Mouse (Mus musculus) left cerebral cortex, adult 18-20 months (tissue): Measurements from ENCODE around the gene Tns1. TPM values are rescaled to one million over a fixed set of nuclear protein-coding genes. Genes with fewer than 3 reads are reported as not detected.
"Not testable (repeated sequence)": the region's sequence is repeated elsewhere in the genome, so short reads cannot be mapped to it uniquely, and the experiment has no call there.

Source experiments
- DNase-seq, 2 experiments: peaks; one replicate each; pipeline ENCODE4 v3.0.0; 2021 to 2022; ENCODE audit warnings: low spot score in 2 of 2, mixed read lengths in 1 of 2
- total RNA-seq, 2 experiments: library from RNA; stranded (reverse); gene quantifications; 2 replicates each; pipeline ENCODE4 v1.2.3; 2021

The Tns1 gene
- total RNA-seq, 2 experiments from 2014 or later: 36.7 to 39.6 TPM

DNA sequence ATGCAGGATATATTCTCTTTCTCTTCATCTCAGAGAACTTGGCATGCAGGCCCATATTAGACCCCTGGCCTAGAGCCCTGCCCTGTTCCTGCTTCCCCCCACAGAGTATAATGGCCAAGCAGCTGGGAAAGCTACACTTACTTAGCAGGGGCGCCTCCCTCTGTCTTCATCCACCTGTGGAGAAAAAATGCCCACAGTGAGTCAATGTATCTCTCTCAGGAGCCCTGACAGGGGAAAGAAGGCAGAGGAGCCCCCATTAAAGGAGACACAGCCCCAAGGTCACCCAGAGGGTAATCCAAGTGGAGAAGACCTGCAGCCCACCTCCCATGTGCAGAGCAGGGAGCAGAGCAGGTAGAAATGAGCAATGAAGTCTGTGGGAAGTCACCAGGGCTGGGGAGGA lies 208.0 kb downstream of the Tns1 start:
- no peak for DNase-seq

DNA sequence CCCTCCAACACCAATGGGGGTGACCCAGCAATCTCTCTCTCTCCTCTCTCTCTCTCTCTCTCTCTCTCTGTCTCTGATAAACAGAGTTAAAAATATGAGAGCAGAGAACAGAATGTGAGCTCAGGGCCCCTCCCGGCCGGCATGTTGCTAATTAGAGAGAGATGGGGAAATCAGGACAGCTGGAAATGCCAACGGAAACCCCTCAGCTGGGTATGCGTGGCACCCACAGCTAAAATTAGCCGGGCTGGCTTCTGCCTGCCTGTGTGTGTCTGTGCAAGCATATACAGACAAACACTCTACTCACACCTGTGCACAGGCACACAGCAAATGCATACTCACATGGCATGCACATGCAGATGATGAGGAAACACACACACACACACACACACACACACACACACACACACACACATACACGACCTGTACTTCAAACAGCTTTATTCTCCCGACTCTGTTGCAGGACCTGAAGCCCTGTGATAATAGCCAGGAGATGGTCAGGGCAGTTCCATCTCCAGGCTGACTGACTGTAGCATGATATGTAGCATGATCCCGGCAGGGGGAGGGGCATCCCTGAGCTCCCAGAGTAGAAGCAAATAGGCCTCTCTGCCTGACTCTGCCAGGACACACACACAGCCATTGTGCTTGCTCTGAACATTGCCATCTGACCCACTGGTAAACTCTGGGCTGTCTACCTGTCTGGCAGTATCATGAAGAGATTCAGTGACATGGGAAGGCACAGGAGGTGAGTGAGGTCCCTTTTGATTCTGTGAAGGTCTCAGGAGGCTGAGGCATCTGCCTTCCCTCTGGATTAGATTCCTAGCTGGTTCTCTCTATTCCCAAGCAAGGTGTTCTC lies 208.8 kb downstream of the Tns1 start:
- DNase-seq: peak; percentile 30 to 43

DNA sequence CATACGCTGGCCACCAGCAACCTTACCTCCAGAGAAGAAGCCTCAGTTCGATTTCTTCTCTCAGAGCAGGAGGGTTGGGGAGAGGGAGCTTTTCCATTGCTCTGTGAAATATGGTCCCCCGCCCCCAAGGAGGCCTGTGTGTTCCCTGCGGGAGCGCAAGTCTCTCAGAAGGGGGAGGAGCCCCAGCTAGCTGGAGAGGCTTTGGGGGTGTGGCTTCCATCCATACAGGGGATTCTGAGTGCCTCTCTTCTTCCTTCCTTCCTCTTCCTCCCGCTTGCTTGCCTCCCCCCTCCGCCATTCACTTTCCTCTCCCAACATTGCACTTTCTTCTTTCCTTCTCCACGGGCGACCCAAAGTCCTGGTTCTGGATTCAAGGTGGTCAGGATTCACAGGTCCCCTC lies 210.2 kb downstream of the Tns1 start:
- no peak for DNase-seq

DNA sequence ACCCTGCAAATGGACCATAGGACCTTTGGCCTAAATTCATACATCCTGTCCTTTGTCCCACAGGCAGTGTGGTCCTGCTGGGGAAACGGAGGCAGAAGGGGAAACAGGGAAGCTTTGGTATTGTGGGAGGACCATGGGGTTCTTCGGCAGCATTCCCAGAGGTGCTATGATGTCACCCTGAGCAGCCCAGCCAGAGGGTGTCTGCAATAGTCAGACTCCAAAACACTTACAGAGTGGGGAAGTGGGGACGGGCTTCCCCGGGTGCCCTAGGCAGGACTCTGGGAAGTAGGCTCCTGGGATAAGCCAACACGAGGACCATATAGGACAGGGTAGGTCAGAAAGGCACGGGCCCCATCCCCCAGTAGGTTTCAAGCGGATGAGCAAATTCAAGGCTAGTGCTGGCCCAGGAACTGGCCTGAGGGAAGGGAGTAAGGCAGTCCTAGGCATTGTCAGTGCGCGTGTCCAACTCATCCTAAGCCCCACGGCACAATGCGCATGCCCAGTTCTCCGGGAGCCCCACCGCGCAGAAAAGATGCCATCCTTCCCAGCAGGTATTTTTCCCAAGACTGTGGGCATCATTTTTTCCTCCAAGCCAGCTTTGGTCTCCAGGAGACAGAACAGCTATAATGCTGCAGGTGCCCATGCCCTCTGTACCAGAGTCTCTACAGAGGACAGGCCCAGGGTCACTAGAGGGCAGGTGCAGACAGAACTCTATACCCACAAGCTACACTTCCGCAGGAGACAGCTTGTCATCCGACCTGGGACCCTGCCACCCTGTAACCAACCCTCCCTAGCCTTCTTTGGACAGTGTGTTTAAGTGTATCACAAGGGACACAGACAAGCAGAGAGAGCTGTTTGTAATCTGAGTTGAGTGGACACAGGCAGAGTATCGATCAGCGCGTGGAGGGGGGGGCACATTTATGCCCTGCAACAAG lies 210.9 kb downstream of the Tns1 start:
- no peak for DNase-seq

DNA sequence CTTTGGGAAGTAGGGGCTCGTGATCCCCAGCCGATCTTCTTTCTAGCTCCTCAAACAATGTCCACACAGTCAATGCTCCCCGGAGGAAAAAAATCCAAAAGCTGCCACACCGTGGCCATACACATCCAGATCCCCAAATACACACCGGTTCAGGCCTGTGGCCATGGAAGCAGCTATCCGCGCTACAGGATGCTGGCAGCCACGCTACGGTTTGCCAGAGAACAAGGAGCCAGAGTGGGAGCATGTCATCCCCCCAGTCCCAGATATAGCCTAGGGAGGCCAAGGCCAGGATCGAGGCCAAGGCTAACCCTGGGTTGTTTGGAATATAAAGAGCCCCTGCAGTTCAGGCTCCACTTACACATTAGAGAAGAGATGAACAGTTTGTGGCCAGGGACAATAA lies 211.8 kb downstream of the Tns1 start:
- DNase-seq: no peak

DNA sequence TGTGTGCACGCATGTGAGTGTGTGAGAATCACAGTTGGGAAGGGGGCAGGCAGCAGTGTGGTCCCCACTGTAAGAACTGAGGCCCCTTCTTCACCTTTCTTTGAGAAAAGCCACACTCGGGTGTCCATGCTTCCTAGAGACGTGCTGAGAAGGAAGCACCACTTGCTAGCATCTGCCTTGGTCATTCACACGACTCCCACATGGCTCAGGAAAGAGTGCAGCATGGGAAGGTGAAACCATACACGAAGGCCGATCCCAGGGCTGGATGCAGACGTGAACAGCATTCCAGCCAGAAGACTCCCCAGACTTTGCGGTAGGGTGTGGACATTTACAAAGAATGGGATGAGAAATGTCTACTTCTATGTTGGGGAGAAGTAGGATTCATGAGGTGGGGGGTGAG lies 212.3 kb downstream of the Tns1 start:
- DNase-seq: no peak

DNA sequence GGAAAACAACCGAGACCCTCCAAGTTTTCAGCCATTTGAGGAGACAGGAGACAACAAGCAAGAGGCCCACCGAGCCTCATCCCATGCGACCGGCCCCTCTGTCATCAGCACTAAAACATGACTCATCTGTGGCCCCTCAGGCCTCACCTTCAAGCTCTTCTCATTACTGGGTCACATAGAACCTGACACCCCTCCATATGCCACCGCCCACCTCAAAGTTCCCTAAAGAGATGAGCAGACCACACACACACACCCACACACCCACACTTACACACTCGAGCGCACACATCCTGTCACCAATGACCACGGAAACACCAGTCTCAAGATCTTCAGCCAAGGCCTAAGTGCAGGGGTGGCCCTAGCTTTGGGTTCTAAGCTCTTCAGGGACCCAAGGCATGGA lies 213.5 kb downstream of the Tns1 start:
- DNase-seq: no peak

DNA sequence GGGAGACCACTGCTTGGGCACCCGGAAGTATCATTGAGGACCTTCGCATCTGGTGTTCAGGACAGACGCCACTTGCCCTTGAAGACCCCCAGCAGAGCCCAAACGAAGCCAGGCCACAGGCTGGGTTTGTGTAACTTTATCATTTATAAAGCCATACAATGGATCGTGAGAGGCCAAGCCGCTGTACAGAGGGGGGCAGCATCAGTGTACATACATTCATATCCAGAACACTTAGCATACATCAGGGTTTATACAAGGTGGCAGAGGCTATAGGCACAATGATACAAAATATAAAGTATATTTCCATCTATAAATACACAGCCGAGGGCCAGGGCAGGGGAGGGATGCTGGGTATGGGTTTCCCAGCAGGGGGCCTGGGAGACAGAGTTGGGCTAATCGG lies 214.1 kb downstream of the Tns1 start:
- no peak for DNase-seq

DNA sequence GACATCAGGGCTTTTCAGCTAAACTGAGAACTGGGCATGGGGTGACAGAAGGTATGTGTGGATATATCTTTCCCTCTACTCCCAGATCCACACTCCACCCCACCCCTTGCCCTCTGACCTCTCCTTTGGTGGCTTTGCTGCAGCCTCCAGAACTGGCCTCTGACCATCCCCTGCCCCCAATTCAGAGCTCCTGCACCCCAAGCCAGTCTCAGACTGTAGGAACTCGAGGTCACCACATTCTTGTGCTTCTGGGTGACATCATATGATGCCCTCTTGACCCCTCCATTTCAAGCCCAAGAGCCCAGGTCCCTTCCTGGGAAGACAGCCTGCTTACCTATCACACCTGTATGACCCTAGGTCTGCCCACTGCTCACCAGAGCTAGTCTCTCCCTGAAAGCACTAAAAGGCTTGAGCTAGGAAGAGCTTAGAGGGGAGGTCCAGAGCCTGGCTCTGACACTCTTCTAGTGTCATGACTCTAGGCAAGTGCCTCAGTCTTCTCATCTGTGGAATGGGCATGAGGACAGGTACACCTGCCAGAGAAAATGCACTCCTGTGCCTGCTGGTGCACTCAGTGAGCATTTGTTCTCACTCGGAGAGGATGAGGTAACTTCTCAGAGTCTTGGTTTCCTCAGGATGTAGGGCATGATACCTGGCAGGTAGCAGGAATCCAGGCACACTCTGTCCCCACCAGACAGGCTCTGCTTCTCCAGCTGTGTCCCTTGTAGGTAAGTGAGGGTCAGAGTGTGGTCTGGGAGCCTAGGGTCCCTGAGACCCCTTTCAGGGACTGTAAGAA lies 214.9 kb downstream of the Tns1 start:
- no peak for DNase-seq

DNA sequence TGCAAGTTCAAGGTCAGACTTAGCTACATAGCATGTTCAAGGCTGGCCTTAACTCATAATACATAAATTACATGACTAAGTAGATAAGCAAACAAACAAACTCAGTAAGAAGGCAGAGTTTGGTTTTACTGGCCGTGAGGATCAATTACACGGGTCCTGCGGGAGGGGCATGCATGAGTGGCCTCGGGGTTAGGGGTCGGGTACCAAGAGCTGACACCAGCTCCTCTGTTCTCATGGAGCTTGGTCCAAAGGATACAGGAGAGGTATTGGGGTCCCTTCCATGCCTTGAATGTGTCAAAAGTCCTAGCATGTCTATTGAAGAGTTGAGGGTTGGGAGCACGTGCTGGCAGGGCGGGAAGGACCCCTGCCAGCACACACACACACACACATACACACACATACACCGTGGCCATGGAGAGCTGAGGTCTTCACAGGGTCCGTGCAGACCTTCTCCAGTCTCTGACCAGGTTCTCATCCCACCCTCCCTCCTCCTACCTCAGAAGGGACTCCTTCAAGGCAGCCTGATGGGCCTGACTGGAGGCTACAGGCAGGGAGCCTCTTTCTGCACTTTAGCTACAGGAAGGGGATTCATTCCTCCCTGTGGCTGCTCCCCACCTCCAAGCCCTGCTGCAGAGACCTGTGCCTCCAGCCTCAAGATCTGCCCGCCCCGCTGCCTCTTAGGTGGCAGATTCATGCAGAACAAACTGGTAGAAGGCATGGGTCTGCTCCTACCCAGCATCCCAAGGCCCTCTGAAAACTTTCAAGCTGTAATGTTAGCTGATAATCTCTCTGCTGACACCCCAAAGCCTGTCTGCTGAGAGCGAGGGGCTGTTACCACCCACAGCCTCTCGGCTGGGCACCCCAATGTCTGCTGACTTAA lies 215.9 kb downstream of the Tns1 start:
- no peak for DNase-seq

DNA sequence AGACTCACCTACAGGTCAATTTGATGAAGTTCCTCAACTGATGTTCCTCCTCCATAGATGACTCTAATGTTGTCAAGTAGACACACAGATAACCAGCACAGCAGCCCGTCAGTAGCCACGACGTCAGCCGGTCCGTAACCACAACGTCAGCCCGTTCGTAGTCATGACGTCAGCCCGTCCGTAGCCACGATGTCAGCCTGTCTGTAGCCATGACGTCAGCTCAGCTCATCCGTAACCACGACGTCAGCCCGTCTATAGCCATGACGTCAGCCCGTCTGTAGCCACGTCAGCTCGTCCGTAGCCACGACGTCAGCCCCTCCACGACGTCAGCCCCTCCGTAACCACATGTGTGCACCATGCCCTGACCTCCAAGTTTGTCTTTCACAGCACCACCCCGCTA lies 217.1 kb downstream of the Tns1 start:
- no peak for DNase-seq

DNA sequence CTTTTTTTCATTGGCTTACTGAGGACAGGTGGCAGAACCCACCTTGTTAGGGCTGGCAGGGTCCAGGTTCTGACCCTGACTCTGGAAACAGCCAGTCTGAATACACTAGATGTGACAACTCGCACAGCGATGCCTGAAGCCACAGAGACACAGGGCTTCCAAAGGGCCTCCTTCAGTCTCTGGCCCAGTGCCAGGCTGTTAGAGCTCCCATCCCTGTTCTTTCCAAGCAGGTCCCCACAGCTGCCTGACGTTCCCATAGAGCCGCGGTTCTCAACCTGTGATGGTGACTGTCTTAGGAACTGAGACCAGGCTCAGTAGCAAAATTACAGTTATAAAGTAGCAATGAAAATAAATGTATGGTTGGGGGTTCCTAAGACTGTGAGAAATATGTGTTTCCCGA lies 217.9 kb downstream of the Tns1 start:
- DNase-seq: no peak

DNA sequence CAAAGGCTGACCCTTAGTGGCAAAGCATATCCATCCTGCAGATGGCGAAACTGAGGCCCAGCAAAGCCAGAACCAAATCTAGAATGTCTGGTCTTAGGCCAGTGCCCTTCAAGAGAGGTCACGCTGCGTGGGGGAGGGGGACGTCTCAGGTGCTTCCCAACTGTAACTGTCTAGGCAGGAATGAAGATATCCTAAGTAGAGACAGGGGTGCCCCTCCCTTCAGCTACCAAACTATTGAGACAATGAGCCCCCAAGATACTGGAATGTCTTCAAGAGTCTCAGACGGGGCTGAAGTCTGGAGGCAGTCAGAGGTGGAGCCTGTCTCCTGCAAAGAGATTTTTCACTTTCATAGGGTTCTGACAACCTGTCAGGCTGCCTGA lies 218.4 kb downstream of the Tns1 start:
- DNase-seq: no peak

DNA sequence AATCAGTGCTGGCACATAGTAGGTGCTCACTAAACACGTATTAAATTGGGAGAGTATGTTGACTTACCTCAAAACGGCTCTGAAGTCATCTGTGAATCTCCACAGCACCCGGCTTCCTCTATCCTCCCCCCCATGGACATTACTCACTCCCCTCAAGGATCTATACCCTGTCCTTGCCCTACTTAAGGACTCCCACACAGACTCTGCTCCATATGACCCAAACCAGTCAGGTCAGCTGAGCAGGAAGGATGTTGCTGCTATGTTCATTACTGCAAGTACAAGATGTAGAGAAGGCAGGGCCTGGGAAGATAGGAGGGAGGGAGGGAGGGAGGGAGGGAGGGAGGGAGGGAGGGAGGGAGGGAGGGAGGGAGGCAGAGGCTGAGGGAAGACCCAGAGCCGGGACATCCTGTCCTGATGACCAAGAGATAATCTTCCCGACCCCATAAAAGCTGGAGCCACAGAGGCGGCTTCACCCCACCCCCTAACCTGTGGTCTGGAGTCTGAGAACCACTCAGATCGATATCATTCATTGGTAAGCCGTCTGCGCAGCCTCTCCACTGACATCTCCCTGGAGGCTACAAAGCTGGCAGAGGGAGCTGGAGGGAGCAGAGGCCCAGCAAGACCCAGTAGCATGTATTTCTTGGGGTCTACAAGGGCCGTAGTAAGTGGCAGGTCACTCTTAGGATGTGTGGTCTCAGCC lies 219.0 kb downstream of the Tns1 start:
- DNase-seq: no peak

DNA sequence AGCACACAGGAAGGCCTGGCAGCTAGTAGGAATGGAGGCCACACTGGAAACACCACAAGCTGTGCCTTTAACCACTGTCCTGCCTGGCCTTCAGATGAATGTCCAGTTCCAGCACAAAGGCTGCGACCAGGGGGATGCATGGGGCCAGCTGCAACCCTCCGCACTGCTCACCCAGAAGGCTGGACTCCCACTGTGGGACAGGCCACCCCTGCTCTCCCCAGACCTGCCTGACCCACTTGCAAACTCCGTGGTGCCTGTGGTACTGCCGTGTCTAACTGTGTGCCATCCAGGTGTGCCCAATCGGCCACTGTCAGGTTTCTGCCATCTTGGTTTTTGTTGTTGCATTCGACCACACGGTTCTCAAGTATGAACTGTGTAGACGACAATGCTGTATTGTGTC lies 219.6 kb downstream of the Tns1 start:
- DNase-seq: no peak

DNA sequence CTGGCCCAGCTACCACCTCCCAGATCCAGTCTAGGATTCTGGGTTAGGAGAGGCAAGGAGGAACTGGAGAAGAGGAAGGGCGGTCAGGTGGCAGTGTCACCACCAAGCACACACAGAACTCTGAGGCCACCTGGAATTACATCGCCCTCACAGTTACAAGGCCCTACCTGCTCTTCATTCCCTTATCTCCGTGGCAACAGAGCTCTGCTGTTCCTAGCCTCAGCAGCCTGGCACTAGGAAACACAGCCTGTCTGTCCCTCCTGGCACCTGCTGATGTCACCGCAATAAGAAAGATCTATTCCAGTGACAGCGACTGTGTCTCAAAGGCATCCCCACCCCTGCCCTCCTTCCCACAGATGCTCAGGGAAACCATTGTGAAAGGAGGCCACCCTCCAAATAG lies 221.2 kb downstream of the Tns1 start:
- no peak for DNase-seq

DNA sequence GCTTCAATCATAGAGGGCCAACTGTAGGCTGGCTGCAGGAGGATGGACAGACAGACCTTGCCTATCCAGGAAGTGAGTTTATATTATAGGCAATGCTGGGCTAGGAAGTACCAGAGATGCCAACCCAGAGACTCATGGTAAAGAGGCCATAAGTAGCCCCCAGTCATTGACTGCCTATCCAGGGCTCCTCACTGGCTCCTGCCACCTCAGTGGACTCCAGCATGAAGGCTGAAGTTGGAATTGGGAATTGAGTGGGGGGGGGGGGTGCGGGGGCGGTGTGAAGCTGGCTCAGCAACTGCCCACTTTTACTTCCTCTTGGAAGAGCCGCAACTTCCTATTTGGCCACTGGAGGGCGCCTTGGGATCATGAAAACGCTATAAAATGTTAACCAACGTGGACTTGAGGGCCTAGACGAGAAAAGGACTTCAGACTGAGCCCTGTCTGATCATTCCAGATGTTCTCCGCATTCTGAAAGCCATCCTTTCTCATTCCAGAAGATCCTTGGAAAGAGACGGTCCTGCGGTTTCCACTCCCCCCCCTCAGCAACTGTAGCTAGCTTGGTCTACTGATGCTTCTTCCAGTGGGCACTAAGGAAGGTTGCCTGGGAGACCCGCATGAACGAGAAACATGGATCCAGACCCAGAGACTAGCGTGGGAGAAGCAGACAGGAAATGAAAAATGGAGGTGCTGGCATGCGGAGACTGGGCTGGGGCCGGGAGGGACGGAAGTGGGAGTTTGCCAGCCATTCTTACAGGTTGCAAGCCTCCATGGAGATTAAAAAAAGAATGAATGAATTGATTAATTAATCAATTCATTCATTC lies 221.9 kb downstream of the Tns1 start:
- DNase-seq: peak; percentile 72 to 76

DNA sequence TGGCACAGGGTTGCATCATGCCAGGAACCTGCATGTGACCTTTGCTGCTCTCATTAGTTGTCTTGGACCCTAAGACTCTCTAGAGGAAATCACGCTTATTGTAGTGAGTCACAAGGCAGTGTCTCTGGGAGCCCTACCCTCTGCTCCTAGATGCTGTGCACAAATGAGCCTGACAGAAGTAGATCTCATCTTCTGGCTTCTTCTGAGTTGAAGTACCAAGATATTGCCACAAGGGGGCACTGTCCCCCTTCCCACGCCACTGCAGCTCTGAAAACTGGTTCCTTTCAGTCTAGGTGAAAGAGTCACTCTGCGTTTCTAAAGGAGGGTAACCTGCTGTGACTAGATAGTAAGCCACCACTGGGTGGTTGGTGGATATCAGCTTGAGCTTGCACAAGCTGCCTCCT lies 222.8 kb downstream of the Tns1 start:
- DNase-seq: peak; percentile 76 to 81

DNA sequence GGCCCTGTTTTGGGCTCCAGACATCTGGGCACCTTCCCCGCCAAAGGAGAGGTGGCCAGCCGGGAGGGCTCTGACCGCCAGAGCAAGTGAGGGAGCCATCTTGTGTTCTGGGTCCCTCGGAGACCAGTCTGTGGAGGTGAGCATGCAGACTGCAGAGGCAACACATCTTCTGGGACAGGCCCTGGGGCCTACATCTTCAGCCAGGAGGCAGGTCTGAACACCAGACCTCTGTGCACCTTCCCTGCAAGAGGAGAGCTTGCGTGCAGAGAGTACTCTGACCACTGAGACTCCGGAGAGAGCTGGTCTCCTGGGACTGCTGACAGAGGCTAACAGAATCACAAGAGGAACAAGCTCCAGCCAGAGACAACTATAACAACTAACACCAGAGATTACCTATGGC lies 228.8 kb downstream of the Tns1 start:
- DNase-seq: not testable (repeated sequence)
